ENCODE assay signal across 8 mouse cellular contexts in genomic region chr6:89200514-89201284, GRCm38 (mm10).
DNase-seq lines count a peak whose midpoint lies in the region; ATAC-seq and TF ChIP-seq lines count a peak whose summit lies in the region.
"Not testable (repeated sequence)": the region's sequence is repeated elsewhere in the genome, so short reads cannot be mapped to it uniquely, and the experiment has no call there.

No protein-coding gene starts in this region.

- not testable (repeated sequence) for H3K9me3 ChIP-seq in embryonic facial prominence, embryonic 12.5 days; forebrain, embryonic 15.5 days; heart, postnatal 0 days (replicated peaks; ENCODE audit: control insufficient read depth, low read length); intestine, embryonic 14.5 days (ENCODE audit: control insufficient read depth, low read length); kidney, postnatal 0 days (replicated peaks; ENCODE audit: low read length); liver, embryonic 11.5 days (ENCODE audit: control insufficient read depth, low read length); midbrain, embryonic 11.5 days (ENCODE audit: control insufficient read depth, low read length); neural tube, embryonic 13.5 days

- H3K4me2 ChIP-seq in embryonic facial prominence, embryonic 12.5 days (replicated peaks), result peak overlapping the region; percentile 46
- H3K4me2 ChIP-seq in forebrain, embryonic 15.5 days (replicated peaks), result peak overlapping the region; percentile 37
- H3K4me2 ChIP-seq in heart, postnatal 0 days (ENCODE audit: low read depth, low read length), result peak overlapping the region; percentile 15; the same call in 1 of the 2 replicates
- peak overlapping the region; percentile 37 for H3K4me2 ChIP-seq in intestine, embryonic 14.5 days (ENCODE audit: low read length)
- peak overlapping the region; percentile 21; the same call in 1 of the 2 replicates for H3K4me2 ChIP-seq in kidney, postnatal 0 days (ENCODE audit: low read length)
- peak overlapping the region; percentile 21; the same call in 1 of the 2 replicates for H3K4me2 ChIP-seq in liver, embryonic 11.5 days
- H3K4me2 ChIP-seq in midbrain, embryonic 11.5 days, result peak overlapping the region; percentile 44
- H3K4me2 ChIP-seq in neural tube, embryonic 13.5 days, result peak overlapping the region; percentile 45

- TF ChIP-seq EP300 in heart, postnatal 0 days (IDR thresholded peaks at IDR 0.05; ENCODE audit: low read depth), result not testable (repeated sequence)

- H3K27ac ChIP-seq in embryonic facial prominence, embryonic 12.5 days; forebrain, embryonic 15.5 days (replicated peaks); heart, postnatal 0 days (ENCODE audit: low read depth); intestine, embryonic 14.5 days (ENCODE audit: low read depth); kidney, postnatal 0 days; liver, embryonic 11.5 days (ENCODE audit: low read depth, low read length); midbrain, embryonic 11.5 days (ENCODE audit: low read depth, low read length); neural tube, embryonic 13.5 days (replicated peaks): not testable (repeated sequence)

- 0 out of 2 replicates have a peak overlapping the region, but pooled peaks have one; percentile 21 for H3K4me3 ChIP-seq in embryonic facial prominence, embryonic 12.5 days
- 0 out of 2 replicates have a peak overlapping the region, but pooled peaks have one; percentile 13 for H3K4me3 ChIP-seq in forebrain, embryonic 15.5 days
- H3K4me3 ChIP-seq in heart, postnatal 0 days (ENCODE audit: low read depth, low read length); intestine, embryonic 14.5 days (ENCODE audit: low read depth, low read length); kidney, postnatal 0 days (replicated peaks; ENCODE audit: low read depth, low read length); liver, embryonic 11.5 days (ENCODE audit: low read depth, low read length): not testable (repeated sequence)
- H3K4me3 ChIP-seq in midbrain, embryonic 11.5 days (ENCODE audit: low read depth, low read length), result peak overlapping the region; percentile 18; the same call in 1 of the 2 replicates
- 0 out of 2 replicates have a peak overlapping the region, but pooled peaks have one; percentile 10 for H3K4me3 ChIP-seq in neural tube, embryonic 13.5 days

- WGBS in embryonic facial prominence, embryonic 12.5 days, result 11% methylated on average over 19 of the region's 19 CpGs
- 13% methylated on average over 19 of the region's 19 CpGs for WGBS in forebrain, embryonic 15.5 days
- 9% methylated on average over 19 of the region's 19 CpGs for WGBS in heart, postnatal 0 days
- WGBS in intestine, embryonic 14.5 days, result 11% methylated on average over 19 of the region's 19 CpGs
- WGBS in kidney, postnatal 0 days, result 11% methylated on average over 19 of the region's 19 CpGs
- WGBS in liver, embryonic 11.5 days, result 11% methylated on average over 19 of the region's 19 CpGs
- 7% methylated on average over 19 of the region's 19 CpGs for WGBS in midbrain, embryonic 11.5 days
- WGBS in neural tube, embryonic 13.5 days, result 12% methylated on average over 19 of the region's 19 CpGs

- H3K4me1 ChIP-seq in embryonic facial prominence, embryonic 12.5 days; forebrain, embryonic 15.5 days; heart, postnatal 0 days (ENCODE audit: control insufficient read depth, insufficient read depth); intestine, embryonic 14.5 days (replicated peaks; ENCODE audit: control insufficient read depth, insufficient read depth, low read length); kidney, postnatal 0 days (replicated peaks; ENCODE audit: insufficient read depth, low read length); liver, embryonic 11.5 days (replicated peaks; ENCODE audit: control insufficient read depth, insufficient read depth, low read length); midbrain, embryonic 11.5 days (ENCODE audit: control insufficient read depth, insufficient read depth, low read length); neural tube, embryonic 13.5 days (replicated peaks): not testable (repeated sequence)

- H3K27me3 ChIP-seq in embryonic facial prominence, embryonic 12.5 days; forebrain, embryonic 15.5 days; heart, postnatal 0 days (ENCODE audit: control insufficient read depth, insufficient read depth, low read length); intestine, embryonic 14.5 days (replicated peaks; ENCODE audit: control insufficient read depth, insufficient read depth, low read length); kidney, postnatal 0 days (ENCODE audit: insufficient read depth, low read length); liver, embryonic 11.5 days (replicated peaks; ENCODE audit: control insufficient read depth, insufficient read depth, low read length); midbrain, embryonic 11.5 days (ENCODE audit: control insufficient read depth, insufficient read depth, low read length); neural tube, embryonic 13.5 days: not testable (repeated sequence)

- H3K36me3 ChIP-seq in embryonic facial prominence, embryonic 12.5 days; forebrain, embryonic 15.5 days; heart, postnatal 0 days (replicated peaks; ENCODE audit: control insufficient read depth, insufficient read depth, low read length); intestine, embryonic 14.5 days (ENCODE audit: control insufficient read depth, insufficient read depth, low read length); kidney, postnatal 0 days (ENCODE audit: insufficient read depth, low read length); liver, embryonic 11.5 days (ENCODE audit: control insufficient read depth, insufficient read depth, low read length); midbrain, embryonic 11.5 days (ENCODE audit: control insufficient read depth, insufficient read depth, low read length); neural tube, embryonic 13.5 days: not testable (repeated sequence)

- not testable (repeated sequence) for ATAC-seq in embryonic facial prominence, embryonic 12.5 days (ENCODE audit: insufficient number of reproducible peaks, insufficient read depth, low FRiP score, low TSS enrichment); forebrain, embryonic 15.5 days (replicated peaks); heart, postnatal 0 days (ENCODE audit: insufficient read depth, low read depth); kidney, postnatal 0 days (replicated peaks; ENCODE audit: low FRiP score, low read depth); neural tube, embryonic 13.5 days (ENCODE audit: low read depth)
- 0 out of 2 replicates have a peak, but pooled peaks have one; percentile 47 for ATAC-seq in intestine, embryonic 14.5 days (replicated peaks; ENCODE audit: low FRiP score, low TSS enrichment, low read depth)
- ATAC-seq in liver, embryonic 11.5 days (replicated peaks; ENCODE audit: low FRiP score), result peak; percentile 29; the same call in 1 of the 2 replicates
- peak; percentile 70; the same call in 1 of the 2 replicates for ATAC-seq in midbrain, embryonic 11.5 days (ENCODE audit: low FRiP score)

- TF ChIP-seq CTCF in heart, postnatal 0 days (IDR thresholded peaks at IDR 0.05; ENCODE audit: low read depth); kidney, postnatal 0 days (IDR thresholded peaks at IDR 0.05; ENCODE audit: low read depth): not testable (repeated sequence)

- DNase-seq in heart, postnatal 0 days (ENCODE audit: low spot score); intestine, embryonic 14.5 days (ENCODE audit: low spot score); kidney, postnatal 0 days (ENCODE audit: low spot score): not testable (repeated sequence)
- peak; percentile 32 for DNase-seq in liver, embryonic 11.5 days (ENCODE audit: low spot score)
- DNase-seq in midbrain, embryonic 11.5 days (ENCODE audit: low spot score, missing footprints), result peak; percentile 85

- H3K9ac ChIP-seq in embryonic facial prominence, embryonic 12.5 days; forebrain, embryonic 15.5 days (replicated peaks); heart, postnatal 0 days (replicated peaks; ENCODE audit: low read depth, low read length); intestine, embryonic 14.5 days (ENCODE audit: low read length); kidney, postnatal 0 days (ENCODE audit: low read depth, low read length); liver, embryonic 11.5 days (ENCODE audit: low read depth, low read length); midbrain, embryonic 11.5 days (ENCODE audit: low read length); neural tube, embryonic 13.5 days: not testable (repeated sequence)
